Mouse (Mus musculus): ENCODE measurements around the gene Plxnc1. TPM values are rescaled to one million over a fixed set of nuclear protein-coding genes. Genes with fewer than 3 reads are reported as not detected.
A peak's percentile ranks its signal among the peaks of the same experiment; 100 is the strongest.

Plxnc1 gene
- polyA plus RNA-seq, 1 experiment from 2014 or later = 2.2 TPM

GRCm38 (mm10) chr10:94818781-94819665 lies 125.6 kb downstream of the Plxnc1 start:
- no peak overlapping the region for H3K4me3 ChIP-seq
- no peak overlapping the region for H3K27ac ChIP-seq (replicated peaks)
- peaks cover 12% of the 10 kb centered on the region for H3K36me3 ChIP-seq
- no peak for DNase-seq (ENCODE audit: low spot score)
- H3K4me1 ChIP-seq = no peaks in the 10 kb centered on the region
- H3K27me3 ChIP-seq (ENCODE audit: low read depth, poor library complexity, severe bottlenecking) = no peaks in the 10 kb centered on the region
- WGBS = 90% methylated on average over 17 of the region's 17 CpGs
- no peaks in the 10 kb centered on the region for H3K9me3 ChIP-seq (replicated peaks)

- no peaks in the 10 kb centered on the region; the same call in 1 of the 2 replicates for H3K4me1 ChIP-seq
- H3K9me3 ChIP-seq (replicated peaks) = no peaks in the 10 kb centered on the region
- peaks cover 8% of the 10 kb centered on the region; the same call in 1 of the 2 replicates for H3K36me3 ChIP-seq
- H3K4me3 ChIP-seq = no peak overlapping the region
- DNase-seq (ENCODE audit: low spot score) = no peak
- 89% methylated on average over 3 of the region's 3 CpGs for WGBS
- H3K27me3 ChIP-seq (ENCODE audit: low read depth, poor library complexity, severe bottlenecking) = no peaks in the 10 kb centered on the region
- H3K27ac ChIP-seq (replicated peaks) = no peak overlapping the region
Measured at GRCm38 (mm10) chr10:94818127-94818526, 126.5 kb downstream of the Plxnc1 start.

GRCm38 (mm10) chr10:94811907-94812851 lies 132.5 kb downstream of the Plxnc1 start:
- 72% methylated on average over 17 of the region's 17 CpGs for WGBS
- Histone ChIP-seq H3K27ac (replicated peaks) (peak overlapping the region; percentile 61), H3K36me3 (peaks cover 28% of the 10 kb centered on the region), H3K4me3 (no peak overlapping the region), H3K27me3 (ENCODE audit: low read depth, poor library complexity, severe bottlenecking) (no peaks in the 10 kb centered on the region), H3K4me1 (peaks cover 18% of the 10 kb centered on the region), H3K9me3 (replicated peaks) (no peaks in the 10 kb centered on the region)
- DNase-seq (ENCODE audit: low spot score) = no peak

- Histone ChIP-seq H3K36me3 (peaks cover 28% of the 10 kb centered on the region), H3K4me1 (peaks cover 18% of the 10 kb centered on the region), H3K4me3 (no peak overlapping the region), H3K9me3 (replicated peaks) (no peaks in the 10 kb centered on the region), H3K27me3 (ENCODE audit: low read depth, poor library complexity, severe bottlenecking) (no peaks in the 10 kb centered on the region), H3K27ac (replicated peaks) (no peak overlapping the region)
- no peak for DNase-seq (ENCODE audit: low spot score)
- 71% methylated on average over 7 of the region's 7 CpGs for WGBS
Measured at GRCm38 (mm10) chr10:94809946-94810472, 134.6 kb downstream of the Plxnc1 start.

- Histone ChIP-seq H3K9me3 (replicated peaks) (no peaks in the 10 kb centered on the region), H3K4me3 (no peak overlapping the region), H3K4me1 (peaks cover 23% of the 10 kb centered on the region), H3K36me3 (peaks cover 30% of the 10 kb centered on the region), H3K27ac (replicated peaks) (no peak overlapping the region), H3K27me3 (ENCODE audit: low read depth, poor library complexity, severe bottlenecking) (no peaks in the 10 kb centered on the region)
- 91% methylated on average over 6 of the region's 6 CpGs for WGBS
- no peak for DNase-seq (ENCODE audit: low spot score)
Measured at GRCm38 (mm10) chr10:94808275-94808674, 136.4 kb downstream of the Plxnc1 start.

GRCm38 (mm10) chr10:94807323-94807722 lies 137.3 kb downstream of the Plxnc1 start:
- Histone ChIP-seq H3K27me3 (ENCODE audit: low read depth, poor library complexity, severe bottlenecking) (no peaks in the 10 kb centered on the region), H3K4me1 (peaks cover 15% of the 10 kb centered on the region), H3K27ac (replicated peaks) (no peak overlapping the region), H3K4me3 (no peak overlapping the region), H3K36me3 (peaks cover 28% of the 10 kb centered on the region), H3K9me3 (replicated peaks) (no peaks in the 10 kb centered on the region)
- 90% methylated on average over 7 of the region's 7 CpGs for WGBS
- no peak for DNase-seq (ENCODE audit: low spot score)

GRCm38 (mm10) chr10:94804909-94805220 lies 139.8 kb downstream of the Plxnc1 start:
- H3K27ac ChIP-seq (replicated peaks) = no peak overlapping the region
- H3K4me3 ChIP-seq = no peak overlapping the region
- no peaks in the 10 kb centered on the region for H3K27me3 ChIP-seq (ENCODE audit: low read depth, poor library complexity, severe bottlenecking)
- H3K9me3 ChIP-seq (replicated peaks) = no peaks in the 10 kb centered on the region
- DNase-seq (ENCODE audit: low spot score) = no peak
- peaks cover 27% of the 10 kb centered on the region for H3K36me3 ChIP-seq
- H3K4me1 ChIP-seq = peaks cover 7% of the 10 kb centered on the region
- 95% methylated on average over 1 of the region's 1 CpGs for WGBS

GRCm38 (mm10) chr10:94804029-94804908 lies 140.4 kb downstream of the Plxnc1 start:
- WGBS = 87% methylated on average over 10 of the region's 10 CpGs
- DNase-seq (ENCODE audit: low spot score) = no peak

GRCm38 (mm10) chr10:94800677-94801354 lies 143.8 kb downstream of the Plxnc1 start:
- no peaks in the 10 kb centered on the region for H3K27me3 ChIP-seq (ENCODE audit: low read depth, poor library complexity, severe bottlenecking)
- no peak overlapping the region for H3K27ac ChIP-seq (replicated peaks)
- DNase-seq (ENCODE audit: low spot score) = no peak
- no peaks in the 10 kb centered on the region for H3K9me3 ChIP-seq (replicated peaks)
- peaks cover 47% of the 10 kb centered on the region for H3K36me3 ChIP-seq
- WGBS = 94% methylated on average over 7 of the region's 7 CpGs
- no peak overlapping the region for H3K4me3 ChIP-seq
- peaks cover 4% of the 10 kb centered on the region; the same call in 1 of the 2 replicates for H3K4me1 ChIP-seq

More at GRCm38 (mm10) chr10:94804029-94804908, 140.4 kb downstream of the Plxnc1 start:
- Histone ChIP-seq H3K9me3 (replicated peaks) (no peaks in the 10 kb centered on the region), H3K27me3 (ENCODE audit: low read depth, poor library complexity, severe bottlenecking) (no peaks in the 10 kb centered on the region), H3K36me3 (peaks cover 27% of the 10 kb centered on the region), H3K27ac (replicated peaks) (no peak overlapping the region), H3K4me1 (peaks cover 4% of the 10 kb centered on the region; the same call in 1 of the 2 replicates), H3K4me3 (no peak overlapping the region)

GRCm38 (mm10) chr10:94799485-94800239 lies 145.0 kb downstream of the Plxnc1 start:
- H3K9me3 ChIP-seq (replicated peaks) = no peaks in the 10 kb centered on the region
- no peak for DNase-seq (ENCODE audit: low spot score)

GRCm38 (mm10) chr10:94798128-94798527 lies 146.5 kb downstream of the Plxnc1 start:
- DNase-seq (ENCODE audit: low spot score) = no peak
- no peak overlapping the region for H3K4me3 ChIP-seq
- H3K9me3 ChIP-seq (replicated peaks) = no peaks in the 10 kb centered on the region
- WGBS = 89% methylated on average over 5 of the region's 5 CpGs
- H3K27ac ChIP-seq (replicated peaks) = no peak overlapping the region
- no peaks in the 10 kb centered on the region for H3K27me3 ChIP-seq (ENCODE audit: low read depth, poor library complexity, severe bottlenecking)
- peaks cover 61% of the 10 kb centered on the region for H3K36me3 ChIP-seq
- H3K4me1 ChIP-seq = no peaks in the 10 kb centered on the region

More at GRCm38 (mm10) chr10:94799485-94800239, 145.0 kb downstream of the Plxnc1 start:
- Histone ChIP-seq H3K4me3 (no peak overlapping the region), H3K4me1 (peaks cover 4% of the 10 kb centered on the region; the same call in 1 of the 2 replicates), H3K27me3 (ENCODE audit: low read depth, poor library complexity, severe bottlenecking) (no peaks in the 10 kb centered on the region), H3K36me3 (peaks cover 54% of the 10 kb centered on the region), H3K27ac (replicated peaks) (no peak overlapping the region)
- WGBS = 49% methylated on average over 2 of the region's 2 CpGs
